Comparison of ENCODE assay signal across 8 mouse cellular contexts in the genomic region with DNA sequence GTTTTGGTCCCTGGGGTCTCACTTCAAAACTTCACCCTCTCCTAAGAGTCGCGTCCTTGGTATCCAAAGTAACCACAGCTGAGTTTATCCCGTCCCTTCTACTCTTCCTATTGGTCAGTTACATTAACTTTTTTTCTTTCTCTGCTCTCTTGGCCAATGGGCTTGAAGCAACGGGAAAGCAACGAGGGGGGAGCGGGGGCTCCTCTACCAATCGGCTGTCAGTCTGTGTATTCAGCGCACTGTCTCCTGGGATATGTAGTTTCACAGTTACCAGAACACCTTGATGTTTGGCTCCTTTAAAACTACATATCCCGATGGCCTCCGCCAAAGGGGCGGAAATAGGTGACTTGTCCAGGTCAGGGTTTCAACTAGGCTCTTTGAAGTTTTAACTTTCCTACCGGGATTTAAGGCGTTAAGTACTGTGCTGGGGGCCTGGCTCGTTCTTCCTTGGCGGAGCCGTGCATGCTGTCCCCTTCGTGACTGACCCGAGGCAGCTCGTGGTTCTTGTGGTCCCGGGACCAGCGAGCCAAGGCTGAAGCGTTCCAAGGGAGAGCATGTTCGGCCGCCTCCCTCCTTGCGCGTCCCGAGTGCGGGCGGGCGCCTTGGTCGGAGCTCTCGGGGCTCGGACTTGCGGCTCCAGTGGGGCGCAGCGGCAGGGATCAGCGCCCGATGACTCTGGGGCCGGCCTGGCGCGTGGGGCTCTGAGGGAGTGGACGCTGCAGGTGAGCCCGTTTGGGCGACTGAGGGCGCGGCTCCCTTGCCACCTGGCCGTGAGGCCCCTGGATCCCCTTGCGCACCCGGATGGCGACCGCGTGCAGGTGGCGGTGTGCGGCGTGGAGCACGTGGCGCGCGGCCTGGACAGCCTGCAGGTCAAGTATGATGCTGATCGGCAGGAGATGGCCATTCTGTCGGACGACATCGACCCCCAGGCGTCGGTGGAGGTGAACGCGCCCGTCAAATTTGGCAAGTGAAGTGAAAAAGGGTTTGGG. TPM values are rescaled to one million over a fixed set of nuclear protein-coding genes. Genes with fewer than 3 reads are reported as not detected.
A peak's percentile ranks its signal among the peaks of the same experiment; 100 is the strongest.
DNase-seq lines count a peak whose midpoint lies in the region; ATAC-seq lines count a peak whose summit lies in the region.

A gene (minus strand): TSS at position 64 of the 989 bp plus-strand sequence.
A gene (plus strand): TSS at position 345 of the 989 bp plus-strand sequence.

- H3K9ac ChIP-seq in kidney, embryonic 15.5 days: peak within 1 kb of the TSS; percentile 65

- WGBS in heart, embryonic 10.5 days: under 1% methylated on average over 68 of the region's 68 CpGs
- under 1% methylated on average over 68 of the region's 68 CpGs for WGBS in kidney, embryonic 15.5 days

- H3K27ac ChIP-seq in heart, embryonic 10.5 days: peak within 1 kb of the TSS; percentile 89
- H3K27ac ChIP-seq in kidney, embryonic 15.5 days: peak within 1 kb of the TSS; percentile 48

- H3K4me3 ChIP-seq in heart, embryonic 10.5 days: peak within 1 kb of the TSS; percentile 92
- peak within 1 kb of the TSS; percentile 75 for H3K4me3 ChIP-seq in kidney, embryonic 15.5 days (replicated peaks)

- H3K4me2 ChIP-seq in kidney, embryonic 15.5 days: peak within 1 kb of the TSS; percentile 93

- ATAC-seq in erythroblast, adult 5-6 weeks (replicated peaks; ENCODE audit: low FRiP score, poor library complexity, severe bottlenecking): peak; percentile 100
- peak; percentile 100 for ATAC-seq in kidney, embryonic 15.5 days (replicated peaks; ENCODE audit: low FRiP score)
- ATAC-seq in monocyte, adult 5-6 weeks (replicated peaks; ENCODE audit: insufficient number of reproducible peaks, low FRiP score, low TSS enrichment, poor library complexity, severe bottlenecking): peak; percentile 100

- H3K9me3 ChIP-seq in heart, embryonic 10.5 days: no peaks in the 10 kb centered on the region
- H3K9me3 ChIP-seq in kidney, embryonic 15.5 days (replicated peaks): no peaks in the 10 kb centered on the region

- peaks cover 19% of the 10 kb centered on the region for H3K4me1 ChIP-seq in heart, embryonic 10.5 days
- H3K4me1 ChIP-seq in kidney, embryonic 15.5 days: peaks cover 22% of the 10 kb centered on the region

- no peaks in the 10 kb centered on the region for H3K27me3 ChIP-seq in heart, embryonic 10.5 days (ENCODE audit: insufficient read depth, poor library complexity, severe bottlenecking)
- peaks cover 4% of the 10 kb centered on the region; the same call in 1 of the 2 replicates for H3K27me3 ChIP-seq in kidney, embryonic 15.5 days

- peak; percentile 86 to 91 for DNase-seq in B cell, adult 2 months
- DNase-seq in brain, adult 2 months (ENCODE audit: low read depth, low spot score): peak; percentile 99
- DNase-seq in heart, embryonic 10.5 days (ENCODE audit: low spot score): peak; percentile 97
- peak; percentile 91 for DNase-seq in liver
- DNase-seq in spleen, postnatal 4 days (ENCODE audit: low spot score in 2 of 2): peak; percentile 86

- H3K36me3 ChIP-seq in heart, embryonic 10.5 days: no peaks in the 10 kb centered on the region
- H3K36me3 ChIP-seq in kidney, embryonic 15.5 days: no peaks in the 10 kb centered on the region

RNA-seq across cellular contexts. Expression of the first gene that starts in this region (rescaled TPM):
- not detected in 2 replicates for total RNA-seq in erythroblast, adult 5-6 weeks (2015; ENCODE audit: low replicate concordance)
- not detected in 2 replicates for total RNA-seq in erythroblast, adult 5-6 weeks (2017; ENCODE audit: low replicate concordance)
- 1.3 and 2.2 TPM in 2 replicates for polyA plus RNA-seq in heart, embryonic 10.5 days (2016; fragmentation: Nextera tagmentation; extraction: Ambion mirVana)
- polyA plus RNA-seq in kidney, embryonic 15.5 days (2015; fragmentation: Nextera tagmentation; extraction: Ambion mirVana): not detected in 2 replicates
- total RNA-seq in monocyte, adult 5-6 weeks (2017): 0.10 to 0.32 TPM in 2 of 3 replicates, not detected in the other

RNA-seq across cellular contexts. Expression of the second gene that starts in this region (rescaled TPM):
- total RNA-seq in erythroblast, adult 5-6 weeks (2015; ENCODE audit: low replicate concordance): 0.96 and 1.5 TPM in 2 replicates
- 0.51 and 1.8 TPM in 2 replicates for total RNA-seq in erythroblast, adult 5-6 weeks (2017; ENCODE audit: low replicate concordance)
- 8.6 and 10.3 TPM in 2 replicates for polyA plus RNA-seq in heart, embryonic 10.5 days (2016; fragmentation: Nextera tagmentation; extraction: Ambion mirVana)
- 6.2 and 6.4 TPM in 2 replicates for polyA plus RNA-seq in kidney, embryonic 15.5 days (2015; fragmentation: Nextera tagmentation; extraction: Ambion mirVana)
- 3.5 to 6.2 TPM (median 4.4 TPM) in 3 replicates for total RNA-seq in monocyte, adult 5-6 weeks (2017)

Comparison
In these comparisons a context has a peak if more than half of its experiments do, and no peak if none do; other contexts are left out.
1. Peak in every context shown above with its lines: DNase-seq, ATAC-seq, H3K4me3 ChIP-seq and H3K27ac ChIP-seq.